Mouse (Mus musculus): ENCODE data around the gene Pth.

GRCm38 (mm10) chr7:113369620-113370340 is 18.6 kb downstream of the Pth start:
- TF ChIP-seq CTCF (IDR thresholded peaks at IDR 0.05; ENCODE audit: low read depth, low read length): no peak
- TF ChIP-seq POLR2AphosphoS5 (IDR thresholded peaks at IDR 0.05; ENCODE audit: insufficient replicate concordance, low read depth, low read length): no peak

Measured in G1E (cell line).